Mouse (Mus musculus) brain, embryonic 14.5 days (tissue): ENCODE measurements at regions not wholly inside any gene's neighbourhood (a gene's known extent, or its start where the extent isn't known, plus 50 kb on each side); places are given as distances from the start of the nearest gene placed in this dataset.

Experiments used
- CTCF ChIP-seq: fragments of 200-500 bp; IDR thresholded peaks from 2 replicates; pipeline ENCODE4 v1.5.1; 2012; ENCODE audit warnings: inconsistent platforms, mild to moderate bottlenecking, moderate library complexity, borderline replicate concordance; ENCODE audit not compliant: insufficient read depth, insufficient read length; ENCODE audit errors: extremely low read depth
- POLR2A ChIP-seq: fragments of 200-500 bp; IDR thresholded peaks from 2 replicates; pipeline ENCODE4 v1.6.1; 2012; ENCODE audit warnings: mild to moderate bottlenecking, inconsistent platforms, borderline replicate concordance; ENCODE audit not compliant: poor library complexity, insufficient read depth, insufficient read length, severe bottlenecking; ENCODE audit errors: extremely low read depth

DNA sequence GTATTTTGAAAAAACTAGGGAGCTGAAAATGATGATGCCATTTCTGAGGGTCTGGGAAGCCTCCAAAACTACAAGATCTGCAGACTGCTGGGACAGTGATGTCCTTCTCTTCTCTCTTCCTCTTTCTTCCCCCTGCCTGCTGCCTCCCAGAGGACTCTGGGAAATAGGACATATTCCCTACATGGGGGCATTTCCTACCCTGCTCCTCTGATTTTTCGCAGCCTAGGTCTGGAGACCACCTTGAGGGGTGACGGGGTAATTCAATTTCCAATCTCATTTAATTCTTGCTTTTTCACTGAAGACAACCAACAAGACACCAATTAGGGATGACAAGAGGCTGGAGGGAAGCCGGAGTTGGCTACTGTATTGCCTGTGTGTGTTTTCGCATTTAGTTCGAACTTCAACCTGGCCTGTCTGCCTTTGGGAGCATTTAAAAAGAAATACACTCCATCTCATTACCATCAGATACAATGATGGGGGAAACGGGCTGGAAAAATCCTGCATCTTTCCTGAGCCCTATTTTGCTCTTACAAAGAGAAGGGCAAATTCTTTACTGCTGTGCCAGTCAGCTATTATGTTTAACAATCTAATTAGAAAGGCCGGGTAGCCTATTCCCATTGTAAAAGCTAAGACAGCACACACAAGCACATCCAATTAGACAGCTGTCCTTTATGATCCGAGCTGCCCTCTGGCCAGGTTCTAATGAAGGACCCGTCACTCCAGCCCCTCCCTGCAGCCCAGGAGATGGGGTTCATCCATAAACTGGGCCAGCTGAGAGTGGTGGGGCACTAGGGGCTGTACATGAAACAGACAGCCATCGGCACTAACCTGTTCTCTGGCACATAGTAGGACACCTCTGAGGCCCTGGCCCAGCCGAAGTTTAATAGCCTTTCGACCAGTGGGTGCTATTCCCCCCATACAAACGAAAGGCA lies 505.0 kb downstream of the 1700129C05Rik start:
- TF ChIP-seq POLR2A (no peak), CTCF (no peak)
